Mouse (Mus musculus) Patski (cell line): ENCODE data around the gene Lypd8. TPM values are rescaled to one million over a fixed set of nuclear protein-coding genes. Genes with fewer than 3 reads are reported as not detected.
"Not testable (repeated sequence)": the region's sequence is repeated elsewhere in the genome, so short reads cannot be mapped to it uniquely, and the experiment has no call there.

Experiments used
- ATAC-seq: fragments of 100-300 bp; one replicate; pipeline ENCODE4 v1.8.0; 2021
- CTCF ChIA-PET: fragments of 350-600 bp; sonication (Branson Sonifier 250); formaldehyde crosslinking; loops from one replicate; lab custom pipeline; 2022; ENCODE audit warnings: inconsistent platforms; lab: Charles Lee
- POLR2A ChIA-PET: fragments of 350-600 bp; sonication (Branson Sonifier 250); formaldehyde crosslinking; loops from one replicate; lab custom pipeline; 2022; ENCODE audit warnings: antibody characterized with exemption, inconsistent platforms; lab: Charles Lee
- DNase-seq: peaks from one replicate; pipeline ENCODE4 v3.0.0-alpha.2; 2011; ENCODE audit warnings: low read depth, low spot score
- H3K27me3 ChIP-seq: fragments of 371-371 bp; one replicate; pipeline ENCODE4 v1.5.1; 2021
- CTCF ChIP-seq: fragments of 100-300 bp; IDR thresholded peaks from one replicate; pipeline ENCODE4 v1.5.1; 2021
- in situ Hi-C: fragments of 300-500 bp; cut with MboI; formaldehyde crosslinking; loops from 3 replicates; pipeline ENCODE4 v1.11.1; 2018; ENCODE audit warnings: low pct_unique_long_range_greater_than_20kb, mixed read lengths
- polyA plus RNA-seq: library from polyadenylated mRNA; unstranded; gene quantifications from one replicate; pipeline ENCODE4 v1.2.3, GENCODE M21; 2021

The Lypd8 gene
- polyA plus RNA-seq, 1 experiment from 2014 or later, result not detected

DNA sequence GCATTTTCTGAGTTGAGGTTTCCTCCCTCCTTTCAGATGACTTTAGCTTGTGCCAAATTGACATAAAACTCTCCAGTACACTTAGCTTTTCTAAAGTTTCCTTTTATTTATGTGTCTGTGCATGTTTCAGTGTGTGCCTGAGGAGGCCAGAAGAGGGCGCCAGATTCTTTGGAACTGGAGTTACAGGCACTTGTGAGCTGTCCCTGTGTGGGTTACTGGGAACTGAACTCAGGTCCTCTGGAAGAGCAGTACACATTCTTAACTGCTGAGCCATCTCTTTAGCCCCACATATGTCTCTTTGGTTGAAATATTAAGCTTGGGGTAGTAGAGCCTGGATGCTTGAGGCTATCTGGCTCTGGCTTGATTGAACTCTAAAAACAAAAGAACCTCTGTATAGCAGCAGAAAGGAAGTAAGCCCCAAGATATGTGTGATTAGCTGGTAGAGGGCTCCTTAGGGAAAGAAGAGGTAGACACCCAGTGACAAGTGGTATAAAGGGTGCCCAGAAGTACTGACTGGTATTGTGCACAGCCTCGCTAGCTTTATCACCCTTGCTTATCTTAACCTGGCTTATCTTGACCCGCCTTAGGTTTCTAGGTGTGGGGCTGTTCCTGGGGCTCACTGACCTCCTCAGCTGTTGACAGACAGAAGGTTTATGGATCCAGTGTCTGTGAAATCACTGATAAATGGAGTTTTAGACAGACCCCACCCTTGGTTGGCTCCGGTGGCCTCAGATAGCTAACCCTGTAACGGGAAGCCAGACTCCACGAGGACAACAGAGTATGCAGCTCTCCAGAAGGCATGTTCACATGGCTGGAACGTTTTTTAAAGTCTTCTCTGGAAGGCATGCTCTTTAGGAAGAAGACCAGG, 25.9 kb upstream of the Lypd8 start:
- CTCF ChIA-PET, result interaction anchor here (0.9 to 1.2 kb wide), 2 partner anchors 14 to 19 kb away, joined by 4 to 5 read pairs; no protein-coding TSS in a partner anchor
- POLR2A ChIA-PET, result interaction anchor here (0.6 kb wide), 2 partner anchors 48 to 136 kb away, joined by 3 to 4 read pairs; no protein-coding TSS in a partner anchor
- H3K27me3 ChIP-seq, result no peaks in the 10 kb centered on the region
- ATAC-seq (peak; percentile 31), DNase-seq (no peak)
- in situ Hi-C loops, result no loop called here
- peak; percentile 76 for TF ChIP-seq CTCF

DNA sequence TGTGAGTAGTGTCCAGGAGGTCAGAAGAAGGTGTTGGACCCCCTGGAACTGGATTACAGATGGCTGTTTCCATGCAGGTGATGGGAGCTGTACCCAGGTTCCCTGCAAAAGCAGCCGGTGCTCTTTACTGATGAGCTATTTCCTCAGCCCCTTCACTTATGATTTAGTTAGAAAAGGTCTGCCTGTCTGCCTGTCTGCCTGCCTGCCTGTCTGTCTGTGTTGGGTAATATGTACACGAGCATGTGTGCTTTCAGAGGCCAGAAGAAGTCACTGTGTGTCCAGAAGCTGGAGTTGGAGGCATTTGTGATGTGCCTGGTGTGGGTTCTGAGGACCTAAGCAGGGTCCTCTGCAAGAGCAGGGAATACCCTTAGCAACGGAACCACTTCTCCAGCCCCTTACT, 25.1 kb upstream of the Lypd8 start:
- ChIA-PET CTCF (no interaction called here), POLR2A (no interaction called here)
- DNase-seq, result no peak
- in situ Hi-C loops, result no loop called here
- ATAC-seq, result no peak
- TF ChIP-seq CTCF, result no peak
- no peaks in the 10 kb centered on the region for H3K27me3 ChIP-seq

DNA sequence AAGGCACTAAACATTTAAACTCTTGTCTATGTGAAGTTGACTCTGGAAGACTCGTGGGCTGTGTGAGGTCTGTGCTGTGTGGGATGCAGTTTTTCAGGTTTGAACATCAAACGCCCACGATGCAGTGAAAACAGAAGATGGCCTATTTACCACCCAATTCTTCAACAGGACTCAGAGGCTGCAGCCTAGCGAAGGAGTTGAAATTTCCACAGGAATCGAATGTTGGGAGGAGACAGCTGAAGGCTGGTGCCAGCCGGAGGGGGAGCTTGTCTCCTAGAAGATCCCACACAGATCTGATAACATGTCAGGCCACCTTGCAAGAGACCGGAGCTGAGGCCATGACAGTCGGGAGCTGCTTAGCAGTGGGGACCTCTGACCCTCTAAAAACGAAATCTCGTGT, 24.4 kb upstream of the Lypd8 start:
- no peaks in the 10 kb centered on the region for H3K27me3 ChIP-seq
- TF ChIP-seq CTCF, result no peak
- ATAC-seq (no peak), DNase-seq (no peak)
- CTCF ChIA-PET, result no interaction called here
- in situ Hi-C loops, result no loop called here
- POLR2A ChIA-PET, result no interaction called here

DNA sequence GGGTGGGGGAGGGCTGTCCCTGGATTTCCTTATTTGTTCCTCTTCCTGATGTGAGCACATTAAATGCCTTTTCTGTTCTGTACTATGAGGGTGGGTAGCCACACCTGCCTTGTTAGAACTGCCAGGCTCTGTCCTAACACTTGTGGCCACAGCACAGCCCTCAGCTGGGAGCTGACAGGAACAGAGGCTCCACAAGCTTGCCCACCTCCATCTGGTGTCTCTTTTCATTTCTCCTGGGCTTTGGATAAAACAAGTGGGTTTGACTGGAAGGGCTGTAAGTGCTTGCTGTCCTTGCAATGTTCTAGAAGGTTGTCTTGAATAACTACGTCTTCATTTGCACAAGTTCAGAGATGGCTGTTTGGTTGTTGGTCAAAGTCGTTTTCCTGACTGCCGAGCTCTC, 23.9 kb upstream of the Lypd8 start:
- H3K27me3 ChIP-seq, result no peaks in the 10 kb centered on the region
- POLR2A ChIA-PET, result no interaction called here
- in situ Hi-C loops, result no loop called here
- TF ChIP-seq CTCF, result no peak
- ATAC-seq (no peak), DNase-seq (no peak)
- CTCF ChIA-PET, result no interaction called here

DNA sequence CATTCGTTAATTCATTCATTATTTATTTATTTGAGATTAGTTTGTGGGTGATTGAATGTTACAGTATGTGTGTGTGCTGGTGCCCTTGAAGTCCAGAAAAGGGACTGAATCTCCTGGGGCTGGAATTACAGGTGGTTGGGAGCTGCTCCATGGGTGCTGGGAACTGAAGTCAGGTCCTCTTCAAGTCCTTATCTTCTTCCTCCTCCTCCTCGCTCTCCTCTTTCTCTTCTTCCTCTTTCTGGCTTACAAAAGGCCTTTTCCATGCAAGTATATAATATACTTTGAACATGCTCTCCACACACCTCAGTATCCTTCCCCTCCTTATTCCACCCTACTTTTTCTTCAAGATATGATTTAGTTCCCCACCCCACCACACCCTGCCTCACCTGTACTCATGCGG, 21.8 kb upstream of the Lypd8 start:
- TF ChIP-seq CTCF, result no peak
- no peak for DNase-seq
- ATAC-seq, result no peak
- in situ Hi-C loops, result no loop called here
- ChIA-PET POLR2A (no interaction called here), CTCF (no interaction called here)
- no peaks in the 10 kb centered on the region for H3K27me3 ChIP-seq

DNA sequence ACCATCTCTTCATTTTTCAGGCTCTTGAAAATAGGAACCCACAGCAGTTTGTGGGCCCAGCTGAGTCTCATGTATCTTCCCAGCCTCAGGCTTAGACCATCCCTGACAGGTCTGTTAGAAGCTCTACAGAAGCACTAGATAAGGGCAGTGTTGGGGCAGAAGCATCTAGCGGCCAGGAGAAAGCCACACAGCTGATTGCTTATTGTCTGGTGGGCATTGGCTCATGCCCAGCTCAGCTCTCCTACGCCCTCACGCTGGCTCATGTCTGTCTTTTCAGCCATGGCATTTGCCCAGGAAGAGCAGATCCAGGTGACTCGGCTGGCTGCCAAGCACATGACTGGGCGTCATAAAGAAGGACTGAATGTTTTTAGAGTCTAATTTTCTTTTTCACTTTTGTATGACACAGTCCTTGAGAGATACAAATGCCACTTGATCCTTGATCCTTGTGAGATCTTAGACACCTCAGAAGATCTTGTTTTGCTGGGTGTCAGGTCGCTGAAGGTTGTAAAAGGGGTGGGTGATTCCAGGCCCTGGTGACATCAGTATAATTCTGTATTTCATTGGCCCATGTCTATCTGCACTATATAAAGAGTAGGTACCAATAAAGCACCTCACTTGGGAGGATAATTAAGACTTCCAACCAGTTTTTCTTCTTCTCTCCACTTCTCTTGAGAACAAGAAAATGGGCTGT, 20.9 kb upstream of the Lypd8 start:
- ChIA-PET POLR2A (no interaction called here), CTCF (interaction anchor here (0.9 to 1.7 kb wide), 2 partner anchors 17 to 25 kb away, joined by 3 to 5 read pairs; no protein-coding TSS in a partner anchor)
- TF ChIP-seq CTCF, result no peak
- ATAC-seq (no peak), DNase-seq (no peak)
- in situ Hi-C loops, result no loop called here
- H3K27me3 ChIP-seq, result no peaks in the 10 kb centered on the region

DNA sequence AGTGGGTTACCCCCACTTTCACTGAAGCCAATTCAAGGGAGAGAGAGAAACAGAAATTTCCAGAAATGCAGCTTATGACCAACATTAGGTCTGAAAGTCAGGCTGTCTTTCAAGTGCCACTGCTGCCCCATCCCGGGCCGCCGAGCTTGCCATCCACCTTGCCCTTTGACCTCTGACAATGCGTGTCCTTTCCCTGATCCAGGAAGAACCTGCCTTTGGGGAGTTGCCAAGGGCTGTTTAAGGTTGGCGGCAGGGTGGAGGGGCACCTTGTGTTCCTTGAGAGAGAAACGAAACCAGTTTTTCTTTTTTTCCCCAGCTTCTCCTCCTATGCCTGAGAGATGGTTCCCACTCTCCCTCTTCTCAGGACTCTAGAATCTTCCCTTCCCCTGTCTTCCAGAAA, 16.3 kb upstream of the Lypd8 start:
- CTCF ChIA-PET, DNase-seq, in situ Hi-C loops, H3K27me3 ChIP-seq, POLR2A ChIA-PET, ATAC-seq: not testable (repeated sequence)

DNA sequence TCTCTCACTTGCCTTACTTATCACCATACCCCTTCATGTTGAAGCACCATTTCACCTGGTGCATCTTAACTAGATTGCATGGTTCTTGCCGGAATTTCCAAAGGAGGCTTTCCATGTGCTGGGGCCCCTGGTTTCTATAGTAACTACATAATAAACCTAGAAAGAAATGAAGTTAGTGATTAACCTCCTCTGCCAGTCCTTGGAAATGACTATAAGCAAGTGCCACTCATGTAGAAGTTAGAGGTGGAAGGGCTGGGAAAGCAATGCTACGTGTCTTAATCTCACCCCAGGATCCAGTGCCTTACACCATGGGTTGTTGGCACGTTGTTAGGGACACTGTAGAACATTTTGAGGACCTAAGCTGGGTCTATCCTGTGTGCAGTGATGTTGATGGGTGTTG, 14.4 kb upstream of the Lypd8 start:
- ChIA-PET POLR2A (no interaction called here), CTCF (no interaction called here)
- ATAC-seq (no peak), DNase-seq (no peak)
- TF ChIP-seq CTCF, result no peak
- H3K27me3 ChIP-seq, result no peaks in the 10 kb centered on the region
- in situ Hi-C loops, result no loop called here

DNA sequence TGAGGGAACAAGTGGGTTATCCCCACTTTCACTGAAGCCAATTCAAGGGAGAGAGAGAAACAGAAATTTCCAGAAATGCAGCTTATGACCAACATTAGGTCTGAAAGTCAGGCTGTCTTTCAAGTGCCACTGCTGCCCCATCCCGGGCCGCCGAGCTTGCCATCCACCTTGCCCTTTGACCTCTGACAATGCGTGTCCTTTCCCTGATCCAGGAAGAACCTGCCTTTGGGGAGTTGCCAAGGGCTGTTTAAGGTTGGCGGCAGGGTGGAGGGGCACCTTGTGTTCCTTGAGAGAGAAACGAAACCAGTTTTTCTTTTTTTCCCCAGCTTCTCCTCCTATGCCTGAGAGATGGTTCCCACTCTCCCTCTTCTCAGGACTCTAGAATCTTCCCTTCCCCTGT, 12.7 kb upstream of the Lypd8 start:
- CTCF ChIA-PET, POLR2A ChIA-PET, ATAC-seq, DNase-seq, in situ Hi-C loops, H3K27me3 ChIP-seq: not testable (repeated sequence)

DNA sequence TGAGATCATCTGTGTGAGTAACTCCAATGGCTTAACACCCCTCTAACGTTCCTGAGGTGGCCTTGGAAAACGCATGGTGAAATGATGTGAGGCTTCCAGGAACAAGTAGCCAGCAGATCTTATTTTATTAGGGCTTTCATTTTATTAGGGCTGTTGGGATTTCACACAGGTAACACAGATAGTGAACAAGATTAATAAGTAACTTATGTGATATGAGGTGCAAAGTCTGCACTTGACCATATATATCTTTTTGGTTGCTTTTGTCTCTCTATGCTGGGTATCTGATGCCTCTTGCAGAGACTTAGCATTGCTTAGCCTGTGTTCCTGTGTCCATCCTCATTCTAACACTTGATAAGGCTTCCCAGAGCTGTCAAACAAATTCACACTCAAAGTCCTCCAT, 1.6 kb upstream of the Lypd8 start:
- no peak for ATAC-seq
- DNase-seq, result no peak
- ChIA-PET CTCF (no interaction called here), POLR2A (no interaction called here)
- no peaks in the 10 kb centered on the region for H3K27me3 ChIP-seq
- TF ChIP-seq CTCF, result no peak
- in situ Hi-C loops, result no loop called here

DNA sequence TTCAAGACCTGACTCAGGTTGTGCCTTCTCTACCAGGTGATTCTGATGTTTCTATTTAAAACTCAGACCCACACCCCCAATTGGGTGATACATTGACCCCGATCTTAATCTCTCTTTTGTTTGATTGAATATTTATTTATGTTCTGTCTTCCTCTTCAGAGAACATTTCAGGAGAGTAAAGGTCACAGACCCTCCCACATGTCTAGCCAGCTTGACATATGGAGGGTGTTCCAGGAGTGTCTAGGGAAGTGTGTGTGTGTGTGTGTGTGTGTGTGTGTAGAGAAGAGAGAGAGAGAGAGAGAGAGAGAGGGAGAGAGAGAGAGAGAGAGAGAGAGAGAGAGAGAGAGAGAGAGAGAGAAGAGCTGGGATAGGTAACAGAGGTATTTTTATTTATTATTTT, 1.2 kb upstream of the Lypd8 start:
- ATAC-seq (no peak), DNase-seq (no peak)
- ChIA-PET CTCF (no interaction called here), POLR2A (interaction anchor here (0.6 kb wide), 1 partner anchor 117 kb away, joined by 3 read pairs; no protein-coding TSS in a partner anchor)
- no peaks in the 10 kb centered on the region for H3K27me3 ChIP-seq
- TF ChIP-seq CTCF, result no peak
- in situ Hi-C loops, result no loop called here
